Mouse (Mus musculus) lung, postnatal 0 days (tissue): ENCODE measurements around the gene Mef2d.

Source experiments
- CTCF ChIP-seq: IDR thresholded peaks from 2 replicates; pipeline ENCODE4 v1.5.1; 2016; ENCODE audit warnings: antibody characterized with exemption, mild to moderate bottlenecking
- EP300 ChIP-seq: IDR thresholded peaks from 2 replicates; pipeline ENCODE4 v1.6.1; 2016; ENCODE audit warnings: antibody characterized with exemption, mild to moderate bottlenecking, control low read depth

- no peak for TF ChIP-seq EP300
- TF ChIP-seq CTCF: no peak
Observed at GRCm38 (mm10) chr3:88136945-88137494, 5.2 kb upstream of the Mef2d start.
